Mouse (Mus musculus) adrenal gland, adult 8-10 months (tissue): ENCODE measurements around the gene Foxo6. TPM values are rescaled to one million over a fixed set of nuclear protein-coding genes. Genes with fewer than 3 reads are reported as not detected.

Experiments
- DNase-seq: peaks from one replicate; pipeline ENCODE4 v3.0.0; 2022
- total RNA-seq, 4 experiments: library from RNA; stranded (reverse); gene quantifications; 2 replicates each; pipeline ENCODE4 v1.2.4; 2022

Foxo6 gene
- 1 to 10 TPM in 2 of 4 experiments, under 1 TPM in 2; 0.90 to 1.6 (median 1.1) TPM for total RNA-seq

DNA sequence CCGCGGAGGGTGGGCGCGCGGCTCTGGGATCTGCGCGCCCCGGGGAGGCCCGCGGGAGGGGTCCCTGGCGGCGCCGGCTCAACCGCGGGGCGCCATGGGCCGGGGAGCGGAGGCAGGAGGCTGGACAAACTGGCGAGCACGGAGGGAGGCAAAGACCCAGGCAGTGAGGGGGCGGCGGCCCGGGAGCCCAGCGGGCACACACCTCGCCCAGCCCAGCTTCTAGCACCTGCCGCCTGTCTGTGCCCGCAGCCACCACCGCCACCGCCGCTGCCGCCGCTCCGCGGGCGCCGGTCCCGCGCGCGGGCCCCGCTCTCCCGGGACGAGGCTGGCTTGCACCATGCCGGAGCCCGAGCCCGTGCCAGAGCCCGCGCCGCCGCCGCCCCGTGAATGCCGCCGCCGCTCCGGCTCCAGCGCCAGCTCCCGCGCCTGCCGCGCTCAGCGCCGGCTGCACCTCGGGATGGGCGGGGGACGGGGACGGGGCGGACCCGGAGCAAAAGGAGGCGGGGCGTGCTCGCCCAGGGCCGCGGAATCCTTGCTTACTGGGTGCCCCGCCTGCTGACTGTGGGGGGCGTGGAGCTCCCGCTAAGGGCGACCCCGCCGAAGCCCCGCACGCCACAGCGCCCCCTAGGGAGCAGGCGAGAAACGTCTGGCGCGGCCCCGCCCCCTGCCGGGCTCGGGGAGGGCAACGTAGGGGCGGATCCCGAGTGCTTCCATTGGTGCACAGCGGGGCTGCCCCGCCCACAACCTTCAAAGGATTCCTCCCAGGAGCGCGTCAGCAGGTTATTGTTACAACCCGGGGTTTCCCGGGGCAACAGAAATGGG is at the start of gene Foxo6:
Foxo6 (minus strand) TSS at position 60 of the 822 bp plus-strand sequence.
- DNase-seq: peak; percentile 96

GRCm38 (mm10) chr4:120334316-120334715 is 47.2 kb upstream of the Foxo6 start:
- DNase-seq: no peak

- DNase-seq: no peak
These were observed 45.8 kb upstream of the Foxo6 start for GRCm38 (mm10) chr4:120332934-120333421.

DNA sequence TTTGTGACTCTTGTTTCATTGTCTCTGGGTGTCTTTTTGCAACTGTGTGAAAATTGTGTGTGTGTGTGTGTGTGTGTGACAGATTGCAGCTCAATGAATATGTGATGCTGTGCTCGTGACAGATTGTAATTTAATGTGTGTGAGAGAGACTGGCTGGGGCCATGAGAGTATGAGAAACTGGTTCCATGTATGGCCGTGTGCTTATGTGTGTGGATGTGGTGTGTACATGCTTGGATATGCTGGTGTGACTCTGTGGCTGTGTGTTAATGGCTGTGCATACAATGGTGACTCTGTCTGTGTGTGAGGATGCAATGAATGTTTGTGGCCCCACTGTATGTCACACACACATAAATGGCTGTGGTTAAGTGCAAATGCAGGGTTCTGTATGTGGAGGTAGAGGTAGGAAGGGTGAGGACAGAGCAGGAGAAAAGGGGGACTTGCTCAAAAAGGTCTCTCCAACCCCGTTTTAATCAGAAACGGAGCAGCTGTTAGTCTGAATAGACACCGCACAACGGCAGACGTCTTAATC is 45.3 kb upstream of the Foxo6 start:
- no peak for DNase-seq

- DNase-seq: no peak
These were observed 44.8 kb upstream of the Foxo6 start for GRCm38 (mm10) chr4:120331992-120332391.

DNA sequence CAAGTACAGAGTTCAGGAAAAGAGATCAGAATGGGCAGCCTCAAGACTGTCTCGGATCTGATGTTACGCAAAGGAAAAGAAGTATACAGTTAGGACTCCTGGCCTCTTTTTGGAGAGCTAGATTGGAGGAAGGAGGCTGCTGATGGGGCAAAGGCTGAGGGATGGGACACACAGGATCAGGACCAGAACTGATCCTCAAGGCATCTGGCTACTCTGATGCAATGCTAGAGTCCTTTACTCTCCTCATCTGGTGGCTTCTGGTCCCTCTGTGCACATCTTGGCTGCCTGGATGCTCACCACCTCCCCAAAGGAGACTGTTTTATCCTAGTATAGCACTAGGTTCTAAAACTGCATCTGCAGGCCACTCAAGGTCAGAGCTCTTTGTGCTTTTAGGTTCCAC is 44.4 kb upstream of the Foxo6 start:
- DNase-seq: no peak

DNA sequence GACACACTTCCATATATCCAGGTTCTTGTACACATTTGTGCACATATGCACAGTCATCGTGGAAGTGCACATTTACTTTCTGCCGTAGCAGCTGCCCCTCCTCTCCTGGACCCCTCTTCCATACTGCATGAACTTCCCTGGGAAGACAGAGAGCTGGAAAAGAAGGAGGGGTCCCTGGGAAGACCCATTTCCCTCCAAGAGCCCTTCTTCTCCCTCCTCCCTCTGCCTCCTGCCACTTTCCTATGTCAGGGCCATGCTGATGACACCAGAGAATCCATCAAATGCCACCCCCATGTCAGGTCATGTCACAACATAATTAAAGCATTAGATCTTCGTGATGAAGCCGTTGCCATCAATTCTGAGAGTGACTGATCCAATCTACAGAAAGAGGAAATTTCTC is 38.6 kb upstream of the Foxo6 start:
- no peak for DNase-seq

GRCm38 (mm10) chr4:120325051-120325450 is 37.9 kb upstream of the Foxo6 start:
- DNase-seq: no peak

DNA sequence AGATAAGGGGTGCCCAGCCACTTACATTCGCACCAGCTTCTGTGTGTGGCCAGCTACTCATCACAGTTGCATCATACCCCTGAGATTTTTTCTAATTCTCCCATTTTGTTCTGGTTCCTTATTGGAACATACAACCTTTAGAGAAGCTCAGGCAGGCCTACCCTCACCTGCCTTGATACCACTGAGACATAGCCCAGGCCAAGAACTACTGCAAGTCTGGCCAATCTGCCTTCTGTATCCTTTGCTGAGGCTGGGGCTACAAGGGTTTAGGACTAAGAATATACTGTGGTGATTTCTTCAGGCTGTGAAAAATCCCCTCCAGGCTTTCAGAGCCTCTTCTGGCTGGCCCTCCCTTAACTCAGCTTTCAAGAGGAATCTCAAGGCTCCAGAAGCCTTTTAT is 36.7 kb upstream of the Foxo6 start:
- no peak for DNase-seq

- peak; percentile 18 for DNase-seq
These were observed 36.0 kb upstream of the Foxo6 start for GRCm38 (mm10) chr4:120323198-120323597.

DNA sequence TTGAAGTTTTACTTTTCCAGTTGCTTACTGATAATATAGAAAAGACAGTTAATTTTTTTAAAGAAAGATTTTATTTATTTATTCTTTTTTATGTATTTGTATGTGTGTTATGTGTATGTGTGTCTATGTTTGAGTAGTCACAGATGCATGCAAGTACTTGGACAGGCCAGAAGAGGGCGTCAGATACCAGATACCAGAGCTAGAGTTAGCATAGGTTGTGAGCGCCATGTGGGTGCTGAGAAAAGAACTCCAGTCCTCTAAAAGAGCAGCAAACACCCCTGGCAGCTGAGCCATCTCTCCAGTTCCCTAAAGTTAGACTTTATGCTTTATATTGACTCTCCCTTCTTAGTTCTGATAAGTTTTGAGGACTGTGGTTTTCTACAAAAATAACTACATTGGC is 30.4 kb upstream of the Foxo6 start:
- no peak for DNase-seq

- DNase-seq: no peak
These were observed 29.6 kb upstream of the Foxo6 start for GRCm38 (mm10) chr4:120316716-120317115.

DNA sequence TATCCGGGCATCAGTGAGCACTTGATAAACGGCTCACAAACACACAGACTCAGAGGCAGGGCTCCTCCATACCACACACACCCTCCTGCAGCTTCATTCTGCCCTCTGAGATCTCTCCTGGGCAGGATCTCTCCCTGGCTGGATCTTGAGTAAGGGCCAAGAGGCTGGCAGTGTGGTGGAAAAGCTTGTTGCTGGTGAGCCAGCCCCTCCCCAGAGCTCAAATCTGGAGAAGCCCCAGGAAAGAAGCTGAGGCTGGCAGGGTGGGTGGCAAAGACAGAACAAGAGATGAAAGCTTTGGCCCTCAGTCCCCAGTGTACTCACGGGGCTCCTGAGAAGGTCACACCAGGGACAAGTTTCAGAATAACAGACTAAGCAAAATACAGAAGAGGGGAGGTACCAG is 27.4 kb upstream of the Foxo6 start:
- DNase-seq: no peak

DNA sequence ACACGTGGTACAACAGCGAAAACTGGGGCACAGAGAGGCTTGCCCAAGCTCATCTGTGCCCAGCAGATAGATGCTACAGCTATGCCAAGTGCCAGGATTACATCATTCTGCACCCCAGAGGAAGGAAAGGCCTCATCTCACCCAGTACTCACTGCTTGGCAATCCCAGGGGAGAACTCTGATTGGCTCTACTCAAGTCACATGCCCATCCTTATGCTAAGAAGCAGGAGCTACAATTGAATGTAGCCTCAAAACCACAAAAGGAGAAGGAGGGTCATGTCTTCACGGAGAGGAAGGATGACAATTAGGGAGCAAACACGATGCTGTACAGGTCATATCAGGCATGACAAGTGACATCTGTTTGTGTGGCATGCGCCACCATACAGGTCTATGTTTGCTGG is 26.2 kb upstream of the Foxo6 start:
- DNase-seq: no peak

DNA sequence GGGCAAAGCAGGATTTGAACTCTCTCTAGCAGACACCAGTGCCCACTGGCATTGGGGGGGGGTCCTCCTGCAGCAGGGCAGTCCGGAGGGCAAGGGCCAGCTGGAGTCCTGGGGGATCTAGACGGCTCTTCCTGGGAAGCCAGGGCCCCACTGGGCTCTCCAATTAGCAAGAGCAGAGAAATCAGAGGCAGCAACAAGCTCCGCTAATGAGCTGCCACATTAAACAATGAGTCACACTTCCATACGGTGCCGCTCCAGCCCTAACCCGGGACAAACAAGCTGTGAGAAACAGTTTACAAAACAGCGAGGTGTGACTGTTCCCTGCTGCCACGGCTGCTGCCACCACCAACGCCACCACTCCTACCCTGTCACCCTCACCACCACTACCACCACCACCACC is 17.4 kb upstream of the Foxo6 start:
- DNase-seq: no peak

- DNase-seq: no peak
These were observed 12.1 kb upstream of the Foxo6 start for GRCm38 (mm10) chr4:120299287-120299686.

- DNase-seq: no peak
These were observed 4.1 kb upstream of the Foxo6 start for GRCm38 (mm10) chr4:120291106-120291822.

DNA sequence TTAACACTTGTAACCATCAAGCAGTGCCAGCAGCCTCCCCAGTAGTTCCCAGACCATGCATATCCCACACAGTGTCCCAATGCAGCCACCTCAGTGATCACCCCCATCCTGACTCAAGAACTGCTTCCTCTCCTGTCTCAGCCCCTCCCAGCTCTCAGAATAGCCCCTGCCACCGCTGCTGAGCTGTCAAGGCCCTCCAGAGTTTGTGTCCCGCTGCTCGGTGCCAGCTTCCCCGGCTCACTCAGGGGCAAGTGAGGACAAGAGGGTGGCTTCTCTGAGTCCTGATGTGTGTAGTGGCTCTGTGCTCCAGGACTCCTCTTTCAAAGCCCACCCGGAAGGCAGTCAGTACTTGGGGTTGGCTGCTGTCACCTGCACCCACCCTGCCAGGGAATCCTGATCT is 3.3 kb upstream of the Foxo6 start:
- no peak for DNase-seq

- no peak for DNase-seq
These were observed 2.2 kb upstream of the Foxo6 start for GRCm38 (mm10) chr4:120289181-120289965.

GRCm38 (mm10) chr4:120286761-120287241 is 348 bp downstream of the Foxo6 start:
- no peak for DNase-seq

DNA sequence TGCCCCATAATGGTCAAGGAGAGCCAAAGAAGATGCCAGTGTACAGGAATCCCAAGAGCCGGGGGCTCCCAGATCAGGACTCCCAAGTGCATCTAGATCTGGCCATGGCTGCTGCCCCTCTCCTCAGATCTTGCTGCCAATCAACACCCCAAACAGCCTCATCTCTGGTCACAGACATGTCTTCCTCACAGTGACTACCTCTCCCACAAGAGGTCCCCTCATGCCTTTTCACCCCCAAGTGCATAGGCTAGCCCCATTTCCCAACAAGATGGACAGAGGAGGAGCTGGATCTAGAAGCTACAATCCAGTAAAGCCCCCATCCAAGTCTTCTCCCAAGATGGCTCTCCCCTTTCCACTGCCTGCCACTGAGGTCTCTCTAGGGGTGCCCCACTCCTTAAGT is 1.4 kb downstream of the Foxo6 start:
- no peak for DNase-seq

GRCm38 (mm10) chr4:120285223-120285622 is 1.9 kb downstream of the Foxo6 start:
- no peak for DNase-seq

DNA sequence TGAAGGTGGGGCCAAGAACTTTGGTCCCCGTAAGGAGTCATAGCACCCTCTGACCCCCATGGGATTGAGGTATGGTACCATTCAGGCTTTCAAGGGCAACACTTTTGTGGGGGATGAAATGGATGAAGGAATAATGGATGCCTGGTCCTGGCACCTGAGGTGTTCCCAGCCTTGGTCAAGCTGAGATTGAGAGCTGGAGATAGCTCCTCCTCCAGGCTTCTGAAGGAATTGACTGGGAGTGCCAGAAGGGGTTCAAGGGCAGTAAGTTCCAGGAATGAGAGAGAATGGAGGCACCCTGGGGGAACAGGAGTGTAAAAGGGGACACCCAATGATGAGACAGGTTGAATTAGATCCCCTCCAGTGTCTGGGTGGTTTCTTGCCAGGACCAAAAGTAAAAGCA is 3.0 kb downstream of the Foxo6 start:
- no peak for DNase-seq
